Mouse (Mus musculus): ENCODE measurements around the gene Olfr871.
"Not testable (repeated sequence)": the region's sequence is repeated elsewhere in the genome, so short reads cannot be mapped to it uniquely, and the experiment has no call there.

Olfr871 gene

GRCm38 (mm10) chr9:20211907-20212306 lies at the start of gene Olfr871:
Olfr871 (plus strand) TSS chr9:20212207.
- DNase-seq (ENCODE audit: low spot score in 2 of 2) = no peak

GRCm38 (mm10) chr9:20173957-20174356 lies 38.0 kb upstream of the Olfr871 start, which contains the start of gene Olfr870:
Olfr870 (minus strand) TSS chr9:20174057.
- no peak for DNase-seq (ENCODE audit: low spot score in 2 of 2)

GRCm38 (mm10) chr9:20179463-20179862 lies 32.5 kb upstream of the Olfr871 start:
- DNase-seq (ENCODE audit: low spot score in 2 of 2) = no peak

- DNase-seq (ENCODE audit: low spot score in 2 of 2) = no peak
These were observed 9.9 kb upstream of the Olfr871 start for GRCm38 (mm10) chr9:20202131-20202530.

GRCm38 (mm10) chr9:20203413-20203984 lies 8.5 kb upstream of the Olfr871 start:
- not testable (repeated sequence) for DNase-seq (ENCODE audit: low spot score in 2 of 2)

- DNase-seq (ENCODE audit: low spot score in 2 of 2) = no peak
These were observed 1.2 kb upstream of the Olfr871 start for GRCm38 (mm10) chr9:20210812-20211211.

GRCm38 (mm10) chr9:20211477-20211876 lies 530 bp upstream of the Olfr871 start:
- DNase-seq (ENCODE audit: low spot score in 2 of 2) = no peak

- DNase-seq (ENCODE audit: low spot score in 2 of 2) = no peak
These were observed 24.8 kb downstream of the Olfr871 start, which contains the start of gene Olfr872 for GRCm38 (mm10) chr9:20236819-20237218. Olfr872 (plus strand) TSS chr9:20237119.

GRCm38 (mm10) chr9:20237378-20237777 lies 25.4 kb downstream of the Olfr871 start:
- DNase-seq (ENCODE audit: low spot score in 2 of 2) = no peak

All from frontal cortex, postnatal 25 days (tissue).